Mouse (Mus musculus) MEL (cell line): ENCODE measurements around the gene Prkcz.

Experiments
- CTCF ChIP-seq, 3 experiments: IDR thresholded peaks in 2 of 3; conservative IDR thresholded peaks in 1 of 3; 2 replicates each; pipeline ENCODE4 v1.5.1; 2011 to 2012; ENCODE audit warnings: low read length in 3 of 3, low read depth in 2 of 3, mild to moderate bottlenecking in 2 of 3, improper control_type of control experiment in 1 of 3, inconsistent platforms in 1 of 3, mixed read lengths in 1 of 3, moderate library complexity in 1 of 3; ENCODE audit not compliant: control insufficient read depth in 1 of 3, insufficient read depth in 1 of 3, poor library complexity in 1 of 3, severe bottlenecking in 1 of 3
- EP300 ChIP-seq, 2 experiments: IDR thresholded peaks; 2 replicates each; pipeline ENCODE4 v1.6.1; 2011; ENCODE audit warnings: improper control_type of control experiment in 2 of 2, low read length in 2 of 2, low read depth in 1 of 2, mild to moderate bottlenecking in 1 of 2
- GATA1 ChIP-seq: IDR thresholded peaks from 2 replicates; pipeline ENCODE4 v1.6.1; 2011; ENCODE audit warnings: low read depth, low read length, improper control_type of control experiment
- HCFC1 ChIP-seq: IDR thresholded peaks from 2 replicates; pipeline ENCODE4 v1.6.1; 2012; ENCODE audit warnings: low read depth, mild to moderate bottlenecking, inconsistent platforms, low read length, improper control_type of control experiment, moderate library complexity
- MEF2A ChIP-seq: IDR thresholded peaks from 2 replicates; pipeline ENCODE4 v1.6.1; 2014; ENCODE audit warnings: low read depth, mild to moderate bottlenecking, inconsistent platforms, low read length, improper control_type of control experiment; ENCODE audit not compliant: poor library complexity, insufficient replicate concordance, severe bottlenecking; ENCODE audit errors: extremely low read depth
- POLR2A ChIP-seq, 2 experiments: IDR thresholded peaks; 2 replicates each; pipeline ENCODE4 v1.6.1; 2011 to 2012; ENCODE audit warnings: low read length in 2 of 2, mild to moderate bottlenecking in 2 of 2, control low read depth in 1 of 2, improper control_type of control experiment in 1 of 2, low read depth in 1 of 2, moderate library complexity in 1 of 2; ENCODE audit not compliant: control insufficient read depth in 1 of 2, insufficient read depth in 1 of 2, poor library complexity in 1 of 2
- SIN3A ChIP-seq: IDR thresholded peaks from 2 replicates; pipeline ENCODE4 v1.6.1; 2012; ENCODE audit warnings: low read length, improper control_type of control experiment, inconsistent platforms
- SMC3 ChIP-seq: IDR thresholded peaks from 2 replicates; pipeline ENCODE4 v1.6.1; 2011; ENCODE audit warnings: low read depth, low read length, improper control_type of control experiment
- TAL1 ChIP-seq: IDR thresholded peaks from 2 replicates; pipeline ENCODE4 v1.6.1; 2012; ENCODE audit warnings: mild to moderate bottlenecking, inconsistent platforms, low read length, moderate library complexity, mixed read lengths
- TCF12 ChIP-seq: IDR thresholded peaks from 2 replicates; pipeline ENCODE4 v1.6.1; 2014; ENCODE audit warnings: low read depth, mild to moderate bottlenecking, inconsistent platforms, low read length, improper control_type of control experiment, moderate library complexity
- USF2 ChIP-seq, 2 experiments: IDR thresholded peaks; 2 replicates each; pipeline ENCODE4 v1.6.1; 2011 to 2012; ENCODE audit warnings: improper control_type of control experiment in 2 of 2, low read length in 2 of 2, borderline replicate concordance in 1 of 2, inconsistent platforms in 1 of 2, low read depth in 1 of 2, mild to moderate bottlenecking in 1 of 2; ENCODE audit not compliant: insufficient read depth in 1 of 2

DNA sequence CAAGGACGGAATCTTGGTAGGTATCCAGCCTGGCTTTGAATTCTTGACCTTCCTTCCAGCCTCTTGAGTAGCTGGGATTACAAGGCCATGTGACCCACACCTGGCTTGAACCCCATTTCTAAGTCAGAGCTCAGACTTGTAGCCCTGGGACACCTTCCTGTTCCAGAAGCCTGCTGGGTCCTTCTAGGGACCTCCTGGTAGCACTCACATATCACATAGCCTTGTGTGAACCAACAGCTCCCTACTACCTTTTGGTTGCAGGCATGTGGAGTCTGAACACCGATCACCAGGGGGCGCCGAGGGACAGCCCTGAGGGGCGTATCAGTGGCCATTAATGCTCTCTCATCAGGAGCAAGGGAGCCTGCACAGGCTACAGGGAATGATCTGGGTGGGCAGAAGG lies 92.8 kb downstream of the Prkcz start:
- TF ChIP-seq POLR2A (IDR thresholded peaks at IDR 0.05; ENCODE audit: control insufficient read depth in 1 of 2, insufficient read depth in 1 of 2, low read depth in 1 of 2, low read length in 2 of 2, poor library complexity in 1 of 2), result no peak
- TF ChIP-seq CTCF (IDR thresholded peaks at IDR 0.05 in 2 of 3, conservative IDR thresholded peaks at IDR 0.05 in 1 of 3; ENCODE audit: control insufficient read depth in 1 of 3, insufficient read depth in 1 of 3, low read depth in 2 of 3, low read length in 3 of 3, poor library complexity in 1 of 3, severe bottlenecking in 1 of 3), result peak; percentile 47 to 77 (median 72)
- no peak for TF ChIP-seq SIN3A
- no peak for TF ChIP-seq EP300 (IDR thresholded peaks at IDR 0.05; ENCODE audit: low read depth in 1 of 2, low read length in 2 of 2)
- no peak for TF ChIP-seq USF2 (IDR thresholded peaks at IDR 0.05; ENCODE audit: borderline replicate concordance in 1 of 2, insufficient read depth in 1 of 2, low read depth in 1 of 2, low read length in 2 of 2)
- TF ChIP-seq GATA1, result no peak
- no peak for TF ChIP-seq MEF2A
- TF ChIP-seq SMC3, result peak; percentile 70
- no peak for TF ChIP-seq TCF12
- TF ChIP-seq TAL1, result no peak
- TF ChIP-seq HCFC1, result no peak
